Mouse (Mus musculus) thymus, postnatal 0 days (tissue): ENCODE measurements around the gene Defa32. TPM values are rescaled to one million over a fixed set of nuclear protein-coding genes. Genes with fewer than 3 reads are reported as not detected.
"Not testable (repeated sequence)": the region's sequence is repeated elsewhere in the genome, so short reads cannot be mapped to it uniquely, and the experiment has no call there.

ENCODE experiments used
- DNase-seq: peaks from one replicate; pipeline ENCODE4 v3.0.0-alpha.2; 2015; ENCODE audit warnings: low spot score
- polyA plus RNA-seq: library from polyadenylated mRNA; unstranded; fragments of >200 nt; fragmentation: Nextera tagmentation; extraction: Ambion mirVana; gene quantifications from 2 replicates; pipeline ENCODE4 v1.2.1, GENCODE M21; 2015

Defa32 gene
- 0.41 TPM in 1 of 2 replicates, not detected in the other for polyA plus RNA-seq

DNA sequence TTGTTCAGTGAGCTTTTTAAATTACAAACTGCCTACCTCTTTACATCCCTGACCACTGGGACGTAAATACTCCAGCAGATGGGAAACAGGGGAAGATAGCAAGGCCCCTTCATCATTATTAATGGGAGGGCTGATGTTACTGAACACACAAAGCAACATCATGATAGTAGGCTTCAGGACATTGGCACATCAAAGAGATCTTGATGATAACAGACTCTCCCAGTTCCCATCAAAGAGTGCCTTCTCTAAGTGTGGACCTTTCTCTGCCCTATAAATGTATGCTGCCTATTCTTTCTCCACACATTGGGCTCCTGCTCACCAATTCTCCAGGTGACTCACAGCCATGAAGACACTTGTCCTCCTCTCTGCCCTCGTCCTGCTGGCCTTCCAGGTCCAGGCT is at the start of gene Defa32:
Defa32 (plus strand) TSS at position 301 of the 400 bp plus-strand sequence.
- DNase-seq, result not testable (repeated sequence)

DNA sequence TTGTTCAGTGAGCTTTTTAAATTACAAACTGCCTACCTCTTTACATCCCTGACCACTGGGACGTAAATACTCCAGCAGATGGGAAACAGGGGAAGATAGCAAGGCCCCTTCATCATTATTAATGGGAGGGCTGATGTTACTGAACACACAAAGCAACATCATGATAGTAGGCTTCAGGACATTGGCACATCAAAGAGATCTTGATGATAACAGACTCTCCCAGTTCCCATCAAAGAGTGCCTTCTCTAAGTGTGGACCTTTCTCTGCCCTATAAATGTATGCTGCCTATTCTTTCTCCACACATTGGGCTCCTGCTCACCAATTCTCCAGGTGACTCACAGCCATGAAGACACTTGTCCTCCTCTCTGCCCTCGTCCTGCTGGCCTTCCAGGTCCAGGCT is 19.9 kb upstream of the Defa32 start, which contains the start of gene Defa20:
Defa20 (plus strand) TSS at position 301 of the 400 bp plus-strand sequence.
- DNase-seq, result not testable (repeated sequence)

DNA sequence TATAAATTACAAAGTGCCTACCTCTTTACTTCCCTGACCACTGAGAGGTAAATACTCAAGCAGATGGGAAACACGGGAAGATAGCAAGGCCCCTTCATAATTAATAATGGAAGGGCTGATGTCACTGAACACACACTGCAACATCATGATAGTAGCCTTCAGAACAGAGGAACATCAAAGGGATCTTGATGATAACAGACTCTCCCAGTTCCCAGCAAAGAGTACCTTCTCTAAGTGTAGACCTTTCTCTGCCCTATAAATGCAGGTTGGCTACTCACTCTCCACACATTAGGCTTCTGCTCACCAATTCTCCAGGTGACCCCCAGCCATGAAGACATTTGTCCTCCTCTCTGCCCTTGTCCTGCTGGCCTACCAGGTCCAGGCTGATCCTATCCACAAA is 36.3 kb downstream of the Defa32 start, which contains the start of gene Defa37:
Defa37 (plus strand) TSS at position 301 of the 400 bp plus-strand sequence.
- DNase-seq, result not testable (repeated sequence)

Other genes starting within 250 kb of the Defa32 start
- not detected in 2 replicates for gene Defa27, start 213.5 kb upstream of the Defa32 start, polyA plus RNA-seq
- 0.28 and 0.34 TPM in 2 replicates for gene Defa29, start 202.0 kb upstream of the Defa32 start, polyA plus RNA-seq
- gene Defa2, start 150.5 kb upstream of the Defa32 start, polyA plus RNA-seq, result not detected in 2 replicates
- 1.1 TPM in 1 of 2 replicates, not detected in the other for gene Defa33, start 137.2 kb upstream of the Defa32 start, polyA plus RNA-seq
- not detected in 2 replicates for gene Defa36, start 101.6 kb upstream of the Defa32 start, polyA plus RNA-seq
- gene Gm7849, start 72.5 kb upstream of the Defa32 start, polyA plus RNA-seq, result 0.68 and 1.3 TPM in 2 replicates
- 0.41 TPM in 1 of 2 replicates, not detected in the other for gene Defa20, start 19.8 kb upstream of the Defa32 start, polyA plus RNA-seq
- not detected in 2 replicates for gene Defa37, start 36.4 kb downstream of the Defa32 start, polyA plus RNA-seq
- gene Defa28, start 54.0 kb downstream of the Defa32 start, polyA plus RNA-seq, result not detected in 2 replicates
- not detected in 2 replicates for gene Gm7861, start 65.5 kb downstream of the Defa32 start, polyA plus RNA-seq
- gene Defa26, start 89.2 kb downstream of the Defa32 start, polyA plus RNA-seq, result not detected in 2 replicates
- not detected in 2 replicates for gene Defa17, start 126.7 kb downstream of the Defa32 start, polyA plus RNA-seq
- gene Defa34, start 136.8 kb downstream of the Defa32 start, polyA plus RNA-seq, result not detected in 2 replicates
- 0.48 TPM in 1 of 2 replicates, not detected in the other for gene AY761184, start 174.6 kb downstream of the Defa32 start, polyA plus RNA-seq
- gene Defa24, start 205.5 kb downstream of the Defa32 start, polyA plus RNA-seq, result 0.59 and 0.77 TPM in 2 replicates